Mouse (Mus musculus) liver, adult 2 months (tissue): ENCODE measurements around the gene Fgfr2.

ENCODE experiments used
- CTCF ChIP-seq: fragments of 200-500 bp; IDR thresholded peaks from 2 replicates; pipeline ENCODE4 v1.5.1; 2011; ENCODE audit warnings: low read depth, low read length, control low read depth
- POLR2A ChIP-seq: fragments of 200-500 bp; IDR thresholded peaks from 2 replicates; pipeline ENCODE4 v1.6.1; 2011; ENCODE audit warnings: low read length, control low read depth; ENCODE audit not compliant: insufficient read depth; ENCODE audit errors: extremely low read depth

DNA sequence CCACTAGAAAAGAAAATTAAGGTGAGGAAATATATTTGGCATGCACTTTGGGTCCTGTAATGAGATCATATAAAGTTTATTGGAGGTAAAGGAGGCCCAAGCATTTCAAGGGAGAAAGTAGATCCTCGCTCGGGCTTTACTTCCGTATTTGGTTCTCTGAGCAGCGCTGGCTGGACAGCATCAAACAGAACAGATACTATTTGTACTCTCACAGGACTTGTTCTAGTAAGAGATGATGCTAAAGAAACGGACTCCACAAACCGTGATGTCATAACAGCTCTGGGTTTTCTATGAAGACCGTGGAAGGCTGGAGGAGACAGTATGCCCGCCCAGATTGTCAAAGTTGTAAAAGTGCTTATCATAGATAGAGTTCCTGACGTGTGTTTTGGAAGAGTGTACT is 2595.8 kb downstream of the Fgfr2 start:
- no peak for TF ChIP-seq POLR2A
- TF ChIP-seq CTCF = no peak
